Mouse (Mus musculus): ENCODE data around the gene Osgep. TPM values are rescaled to one million over a fixed set of nuclear protein-coding genes. Genes with fewer than 3 reads are reported as not detected.

Osgep gene
- polyA plus RNA-seq, 1 experiment from 2014 or later = 148 TPM

DNA sequence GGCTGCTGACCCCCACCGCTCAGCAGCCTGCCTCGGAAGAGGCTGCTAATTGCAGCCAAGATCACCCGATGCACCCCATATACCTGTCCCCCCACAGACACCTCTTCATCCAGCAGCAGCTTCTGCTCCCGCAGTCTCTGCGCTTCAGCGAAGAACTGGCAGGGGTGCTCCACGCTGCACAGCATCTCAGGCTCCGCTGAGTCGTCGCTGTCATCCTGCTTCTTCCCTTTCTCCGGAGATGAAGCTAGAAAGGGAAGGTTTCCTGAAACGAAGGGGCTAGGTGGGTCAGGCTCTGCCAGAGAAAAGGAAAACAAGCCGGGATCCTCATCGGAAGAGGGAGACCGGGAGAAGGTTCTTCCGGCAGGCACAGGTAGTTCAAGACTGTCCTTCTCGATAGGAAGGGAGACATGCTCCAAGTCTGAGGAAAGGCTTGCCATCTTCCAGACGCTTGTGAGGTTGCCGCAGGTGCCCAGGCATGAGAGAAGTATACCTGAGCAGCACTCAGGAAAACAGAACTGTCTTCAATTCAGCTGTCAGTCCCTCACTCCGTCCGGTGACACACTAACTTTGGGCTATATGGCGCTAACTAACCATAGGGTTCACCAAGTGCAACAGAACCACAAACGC, 27.8 kb downstream of the Osgep start:
- H3K27me3 ChIP-seq = peaks cover 26% of the 10 kb centered on the region
- H3K4me1 ChIP-seq = peaks cover 15% of the 10 kb centered on the region
- ATAC-seq (ENCODE audit: insufficient number of reproducible peaks, low FRiP score, low TSS enrichment, low read depth) = no peak
- no peaks in the 10 kb centered on the region for H3K36me3 ChIP-seq
- peak overlapping the region; percentile 61 for H3K4me2 ChIP-seq
- no peak overlapping the region for H3K27ac ChIP-seq
- no peaks in the 10 kb centered on the region for H3K9me3 ChIP-seq
- WGBS = 19% methylated on average over 23 of the region's 23 CpGs
- H3K4me3 ChIP-seq = peak overlapping the region; percentile 35
- peak overlapping the region; percentile 28; the same call in 1 of the 2 replicates for H3K9ac ChIP-seq

GRCm38 (mm10) chr14:50895985-50896746, 28.5 kb downstream of the Osgep start:
- no peak overlapping the region for H3K27ac ChIP-seq
- peak overlapping the region; percentile 35 for H3K4me3 ChIP-seq
- 16% methylated on average over 19 of the region's 19 CpGs for WGBS
- H3K4me1 ChIP-seq = peaks cover 15% of the 10 kb centered on the region
- no peaks in the 10 kb centered on the region for H3K36me3 ChIP-seq
- peak overlapping the region; percentile 61 for H3K4me2 ChIP-seq
- H3K9me3 ChIP-seq = no peaks in the 10 kb centered on the region
- ATAC-seq (ENCODE audit: insufficient number of reproducible peaks, low FRiP score, low TSS enrichment, low read depth) = no peak
- H3K9ac ChIP-seq = peak overlapping the region; percentile 28; the same call in 1 of the 2 replicates
- peaks cover 26% of the 10 kb centered on the region for H3K27me3 ChIP-seq

DNA sequence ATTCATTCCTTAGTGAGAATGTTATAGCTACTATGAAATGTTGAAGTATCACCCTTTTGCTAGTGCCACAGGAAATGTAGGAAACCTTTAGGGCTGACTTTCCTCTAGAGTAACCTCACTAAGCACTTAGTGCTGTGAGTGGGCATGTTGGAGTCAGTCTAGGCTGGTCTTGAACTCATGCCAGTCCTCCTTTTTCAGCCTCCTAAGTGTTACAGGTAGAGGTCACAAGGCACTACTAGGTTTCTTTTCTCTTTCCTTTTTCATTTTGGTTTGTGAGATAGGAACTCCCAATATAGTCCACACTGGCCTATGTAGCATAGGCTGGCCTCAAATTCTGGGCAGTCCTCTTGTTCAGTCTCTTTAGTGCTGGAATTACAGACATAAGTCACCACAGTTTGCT, 29.3 kb downstream of the Osgep start:
- Histone ChIP-seq H3K4me3 (no peak overlapping the region), H3K4me2 (no peak overlapping the region), H3K9ac (no peak overlapping the region), H3K27me3 (peaks cover 26% of the 10 kb centered on the region), H3K9me3 (no peaks in the 10 kb centered on the region), H3K36me3 (no peaks in the 10 kb centered on the region), H3K4me1 (peaks cover 15% of the 10 kb centered on the region), H3K27ac (no peak overlapping the region)
- no peak for ATAC-seq (ENCODE audit: insufficient number of reproducible peaks, low FRiP score, low TSS enrichment, low read depth)

DNA sequence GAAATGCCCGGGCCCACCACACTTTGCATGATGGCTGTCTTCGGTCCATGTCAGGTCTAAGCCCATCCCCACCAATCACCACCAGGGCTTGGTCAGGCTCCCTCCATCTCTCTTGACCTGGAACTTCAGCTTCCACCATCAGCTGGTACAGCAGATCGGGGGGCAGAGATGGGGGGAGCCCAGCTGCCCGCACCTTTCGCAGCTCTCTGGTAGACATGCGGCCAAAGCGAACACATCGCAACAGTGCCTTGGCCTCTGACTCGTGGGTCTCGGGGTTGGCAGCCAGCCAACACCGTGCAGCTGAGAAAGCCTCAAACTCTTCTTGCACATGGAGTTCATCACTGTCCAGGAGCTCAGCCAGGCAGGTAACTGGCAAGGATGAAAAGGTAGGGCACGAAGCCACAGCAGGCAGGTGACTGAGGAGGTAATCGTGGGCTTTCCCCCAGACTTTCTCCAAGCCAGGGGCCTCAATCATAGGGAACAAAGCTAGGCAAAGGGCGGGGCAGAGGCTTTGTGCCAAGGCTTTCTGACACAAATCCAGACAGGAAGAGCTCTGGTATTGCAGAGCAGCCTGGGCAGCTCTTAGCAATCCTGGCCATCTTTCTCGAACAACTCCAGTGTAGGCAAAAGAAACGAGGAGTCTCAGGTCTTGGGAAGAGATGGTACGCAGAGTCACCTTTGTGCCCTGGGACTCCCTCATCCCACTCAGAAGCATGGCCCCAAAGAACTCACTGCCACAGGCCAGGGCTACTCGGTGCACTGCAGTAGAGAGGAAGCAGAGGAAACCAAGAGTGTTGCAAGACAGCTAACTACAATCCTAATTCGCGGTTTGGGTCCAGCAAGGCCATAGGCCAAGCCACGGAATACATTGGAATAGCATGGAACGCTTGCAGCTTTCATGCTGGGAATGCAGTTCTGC, 31.9 kb downstream of the Osgep start:
- Histone ChIP-seq H3K9ac (no peak overlapping the region), H3K4me1 (peaks cover 15% of the 10 kb centered on the region), H3K4me3 (no peak overlapping the region), H3K27ac (no peak overlapping the region), H3K9me3 (no peaks in the 10 kb centered on the region), H3K36me3 (no peaks in the 10 kb centered on the region), H3K4me2 (no peak overlapping the region), H3K27me3 (peaks cover 26% of the 10 kb centered on the region)
- 75% methylated on average over 22 of the region's 22 CpGs for WGBS
- ATAC-seq (ENCODE audit: insufficient number of reproducible peaks, low FRiP score, low TSS enrichment, low read depth) = no peak

DNA sequence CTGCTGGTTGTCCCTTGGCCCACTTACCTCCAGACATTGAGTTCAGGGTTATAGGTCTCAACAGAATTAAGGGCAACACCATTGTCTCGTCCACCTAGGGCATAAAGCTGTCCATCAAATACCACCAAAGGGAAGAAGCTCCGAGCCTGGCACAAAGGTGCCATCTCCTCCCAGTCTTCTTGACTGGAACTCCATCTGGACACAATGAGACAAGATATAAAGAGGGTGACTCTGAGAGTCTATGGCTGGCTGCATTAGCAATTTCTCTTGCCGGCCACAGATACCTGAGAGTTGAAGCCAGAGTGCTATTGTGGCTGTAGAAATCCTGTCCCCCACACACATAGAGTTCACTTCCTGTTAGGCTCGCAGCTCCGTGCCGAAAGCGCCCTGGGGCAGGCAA, 32.6 kb downstream of the Osgep start:
- H3K4me3 ChIP-seq = no peak overlapping the region
- H3K27me3 ChIP-seq = peaks cover 20% of the 10 kb centered on the region
- no peak overlapping the region for H3K9ac ChIP-seq
- 78% methylated on average over 7 of the region's 7 CpGs for WGBS
- peaks cover 14% of the 10 kb centered on the region for H3K4me1 ChIP-seq
- ATAC-seq (ENCODE audit: insufficient number of reproducible peaks, low FRiP score, low TSS enrichment, low read depth) = no peak
- H3K27ac ChIP-seq = no peak overlapping the region
- H3K36me3 ChIP-seq = no peaks in the 10 kb centered on the region
- H3K9me3 ChIP-seq = no peaks in the 10 kb centered on the region
- no peak overlapping the region for H3K4me2 ChIP-seq

- H3K27ac ChIP-seq = no peak overlapping the region
- no peak overlapping the region for H3K4me3 ChIP-seq
- peaks cover 9% of the 10 kb centered on the region for H3K4me1 ChIP-seq
- H3K4me2 ChIP-seq = no peak overlapping the region
- no peak overlapping the region for H3K9ac ChIP-seq
- no peaks in the 10 kb centered on the region for H3K36me3 ChIP-seq
- H3K27me3 ChIP-seq = peaks cover 15% of the 10 kb centered on the region
- ATAC-seq (ENCODE audit: insufficient number of reproducible peaks, low FRiP score, low TSS enrichment, low read depth) = no peak
- 95% methylated on average over 8 of the region's 8 CpGs for whole genome bisulfite sequencing
- no peaks in the 10 kb centered on the region for H3K9me3 ChIP-seq
Measured at GRCm38 (mm10) chr14:50891621-50892020, 33.1 kb downstream of the Osgep start.

DNA sequence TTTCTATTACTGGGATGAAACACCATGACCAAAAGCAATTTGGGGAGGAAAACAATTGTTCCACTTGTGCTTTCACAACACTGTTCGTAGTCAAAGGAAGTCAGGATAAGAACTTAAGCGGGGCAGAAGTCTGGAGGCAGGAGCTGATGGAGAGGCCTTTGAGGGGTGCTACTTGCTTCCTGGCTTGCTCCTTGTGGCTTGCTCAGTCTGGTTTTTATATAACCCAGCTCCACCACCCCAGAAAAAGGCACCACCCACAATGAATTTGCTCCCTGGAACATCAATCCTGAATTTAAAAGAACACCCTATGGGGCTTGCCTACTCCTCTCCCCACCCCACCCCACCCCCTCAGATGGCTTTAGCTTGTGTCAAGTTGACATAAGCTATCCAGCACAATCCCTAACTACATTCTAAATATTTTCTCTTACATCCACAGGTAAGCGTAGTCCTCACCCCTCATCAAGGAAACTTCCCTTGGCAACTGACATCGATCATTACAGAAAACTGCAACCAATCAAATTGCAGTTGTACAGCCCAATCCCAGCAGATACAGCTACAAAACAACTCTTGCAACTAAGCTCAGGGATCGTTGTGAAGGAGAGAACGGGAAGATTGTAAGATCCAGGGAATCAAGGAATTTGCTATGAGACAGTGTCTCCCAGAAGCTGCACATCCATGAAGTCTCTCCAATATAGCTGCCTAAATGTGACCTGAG, 48.3 kb downstream of the Osgep start:
- 83% methylated on average over 6 of the region's 6 CpGs for WGBS
- no peak for ATAC-seq (ENCODE audit: insufficient number of reproducible peaks, low FRiP score, low TSS enrichment, low read depth)

GRCm38 (mm10) chr14:50875591-50876230, 49.0 kb downstream of the Osgep start:
- WGBS = 78% methylated on average over 6 of the region's 6 CpGs
- no peak for ATAC-seq (ENCODE audit: insufficient number of reproducible peaks, low FRiP score, low TSS enrichment, low read depth)
- Histone ChIP-seq H3K36me3 (no peaks in the 10 kb centered on the region), H3K4me2 (no peak overlapping the region), H3K4me1 (peaks cover 1% of the 10 kb centered on the region; the same call in 1 of the 2 replicates), H3K27me3 (no peaks in the 10 kb centered on the region), H3K4me3 (no peak overlapping the region), H3K9me3 (no peaks in the 10 kb centered on the region), H3K27ac (no peak overlapping the region), H3K9ac (no peak overlapping the region)

More for the DNA sequence above, 48.3 kb downstream of the Osgep start:
- H3K4me2 ChIP-seq = no peak overlapping the region
- H3K9ac ChIP-seq = no peak overlapping the region
- no peak overlapping the region for H3K4me3 ChIP-seq
- no peaks in the 10 kb centered on the region for H3K36me3 ChIP-seq
- H3K27me3 ChIP-seq = no peaks in the 10 kb centered on the region
- H3K4me1 ChIP-seq = no peaks in the 10 kb centered on the region
- H3K27ac ChIP-seq = no peak overlapping the region
- no peaks in the 10 kb centered on the region for H3K9me3 ChIP-seq

- H3K36me3 ChIP-seq = no peaks in the 10 kb centered on the region
- no peak overlapping the region for H3K9ac ChIP-seq
- 84% methylated on average over 3 of the region's 3 CpGs for WGBS
Measured at GRCm38 (mm10) chr14:50875175-50875574, 49.5 kb downstream of the Osgep start.

DNA sequence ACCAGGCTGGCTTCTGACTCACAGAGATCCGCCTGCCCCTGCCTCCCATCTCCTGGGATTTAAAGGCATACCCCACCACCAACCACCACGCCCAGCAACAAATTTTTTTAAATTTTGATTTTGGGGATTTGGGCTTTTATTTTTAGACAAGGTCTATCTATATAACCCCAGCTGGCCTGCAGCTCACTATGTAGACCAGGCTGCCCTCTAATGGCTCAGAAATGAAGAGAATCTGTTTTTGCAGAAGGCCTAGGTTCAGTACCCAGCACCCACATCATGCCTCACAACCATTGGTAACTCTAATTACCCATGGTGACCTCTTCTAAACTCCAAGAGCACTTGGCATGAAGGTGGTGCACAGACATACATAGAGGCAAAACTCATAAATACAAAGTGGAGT, 53.4 kb downstream of the Osgep start:
- Histone ChIP-seq H3K27me3 (no peaks in the 10 kb centered on the region), H3K4me2 (no peak overlapping the region), H3K4me1 (peaks cover 6% of the 10 kb centered on the region; the same call in 1 of the 2 replicates), H3K27ac (no peak overlapping the region), H3K36me3 (0 out of 2 replicates have a peak, but pooled peaks cover 7% of the 10 kb centered on the region), H3K9me3 (no peaks in the 10 kb centered on the region), H3K9ac (no peak overlapping the region), H3K4me3 (no peak overlapping the region)
- WGBS = 84% methylated on average over 2 of the region's 2 CpGs
- ATAC-seq (ENCODE audit: insufficient number of reproducible peaks, low FRiP score, low TSS enrichment, low read depth) = no peak

More at GRCm38 (mm10) chr14:50875175-50875574, 49.5 kb downstream of the Osgep start:
- no peak overlapping the region for H3K4me2 ChIP-seq
- H3K27me3 ChIP-seq = no peaks in the 10 kb centered on the region
- no peak for ATAC-seq (ENCODE audit: insufficient number of reproducible peaks, low FRiP score, low TSS enrichment, low read depth)
- H3K27ac ChIP-seq = no peak overlapping the region
- no peak overlapping the region for H3K4me3 ChIP-seq
- H3K4me1 ChIP-seq = peaks cover 3% of the 10 kb centered on the region; the same call in 1 of the 2 replicates
- no peaks in the 10 kb centered on the region for H3K9me3 ChIP-seq

DNA sequence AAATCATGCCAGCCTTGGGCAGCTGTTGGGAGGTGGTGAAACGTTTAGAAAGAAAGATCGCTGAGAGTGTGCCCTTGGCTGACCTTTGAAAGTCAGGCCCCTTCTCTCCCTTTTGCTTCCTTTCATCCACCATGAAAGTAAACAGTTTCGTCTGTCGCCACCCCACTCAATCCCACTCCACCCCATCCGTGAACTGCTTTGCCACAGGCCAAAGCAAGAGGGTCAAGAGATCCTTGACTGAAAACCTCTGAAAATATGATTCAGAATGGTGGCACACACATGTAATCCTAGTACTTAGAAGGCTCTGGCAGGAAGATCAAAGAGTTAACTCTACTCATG, 53.9 kb downstream of the Osgep start:
- Histone ChIP-seq H3K36me3 (peaks cover 8% of the 10 kb centered on the region; the same call in 1 of the 2 replicates), H3K4me3 (peak overlapping the region; percentile 50), H3K27ac (peak overlapping the region; percentile 76), H3K9ac (peak overlapping the region; percentile 34; the same call in 1 of the 2 replicates), H3K27me3 (no peaks in the 10 kb centered on the region), H3K4me1 (peaks cover 6% of the 10 kb centered on the region; the same call in 1 of the 2 replicates), H3K9me3 (no peaks in the 10 kb centered on the region), H3K4me2 (peak overlapping the region; percentile 60)
- no peak for ATAC-seq (ENCODE audit: insufficient number of reproducible peaks, low FRiP score, low TSS enrichment, low read depth)
- WGBS = 19% methylated on average over 5 of the region's 5 CpGs
